Mouse (Mus musculus): ENCODE results near the gene Ski. TPM values are rescaled to one million over a fixed set of nuclear protein-coding genes. Genes with fewer than 3 reads are reported as not detected.

Ski gene
- polyA plus RNA-seq, 1 experiment = 0.57 TPM

- no peak overlapping the region for H3K4me3 ChIP-seq (replicated peaks)
- H3K27me3 ChIP-seq (ENCODE audit: control insufficient read depth) = no peaks in the 10 kb centered on the region
- no peaks in the 10 kb centered on the region for H3K9me3 ChIP-seq (ENCODE audit: control insufficient read depth, low read length)
- H3K36me3 ChIP-seq (ENCODE audit: control insufficient read depth) = no peaks in the 10 kb centered on the region; the same call in 1 of the 2 replicates
- peaks cover 11% of the 10 kb centered on the region for H3K4me1 ChIP-seq (ENCODE audit: control insufficient read depth)
- no peak for TF ChIP-seq GATA1 (IDR thresholded peaks at IDR 0.05; ENCODE audit: low read length)
- TF ChIP-seq TAL1 (IDR thresholded peaks at IDR 0.05; ENCODE audit: low read length) = no peak
Observed at GRCm38 (mm10) chr4:155178274-155178673, 44.1 kb downstream of the Ski start.

- Histone ChIP-seq H3K4me3 (replicated peaks) (no peak overlapping the region), H3K27me3 (ENCODE audit: control insufficient read depth) (no peaks in the 10 kb centered on the region), H3K4me1 (ENCODE audit: control insufficient read depth) (peaks cover 14% of the 10 kb centered on the region), H3K9me3 (ENCODE audit: control insufficient read depth, low read length) (no peaks in the 10 kb centered on the region), H3K36me3 (ENCODE audit: control insufficient read depth) (no peaks in the 10 kb centered on the region; the same call in 1 of the 2 replicates)
- TF ChIP-seq TAL1 (IDR thresholded peaks at IDR 0.05; ENCODE audit: low read length) (no peak), GATA1 (IDR thresholded peaks at IDR 0.05; ENCODE audit: low read length) (no peak)
Observed at GRCm38 (mm10) chr4:155176210-155176609, 46.2 kb downstream of the Ski start.

- Histone ChIP-seq H3K4me1 (ENCODE audit: control insufficient read depth) (peaks cover 14% of the 10 kb centered on the region), H3K27me3 (ENCODE audit: control insufficient read depth) (no peaks in the 10 kb centered on the region), H3K9me3 (ENCODE audit: control insufficient read depth, low read length) (no peaks in the 10 kb centered on the region), H3K4me3 (replicated peaks) (no peak overlapping the region), H3K36me3 (ENCODE audit: control insufficient read depth) (no peaks in the 10 kb centered on the region; the same call in 1 of the 2 replicates)
- TF ChIP-seq GATA1 (IDR thresholded peaks at IDR 0.05; ENCODE audit: low read length) (no peak), TAL1 (IDR thresholded peaks at IDR 0.05; ENCODE audit: low read length) (no peak)
Observed at GRCm38 (mm10) chr4:155173822-155174785, 48.3 kb downstream of the Ski start.

GRCm38 (mm10) chr4:155172909-155173821 lies 49.2 kb downstream of the Ski start:
- no peaks in the 10 kb centered on the region for H3K27me3 ChIP-seq (ENCODE audit: control insufficient read depth)
- H3K4me3 ChIP-seq (replicated peaks) = no peak overlapping the region
- H3K36me3 ChIP-seq (ENCODE audit: control insufficient read depth) = no peaks in the 10 kb centered on the region; the same call in 1 of the 2 replicates
- H3K4me1 ChIP-seq (ENCODE audit: control insufficient read depth) = peaks cover 13% of the 10 kb centered on the region
- H3K9me3 ChIP-seq (ENCODE audit: control insufficient read depth, low read length) = no peaks in the 10 kb centered on the region
- TF ChIP-seq GATA1 (IDR thresholded peaks at IDR 0.05; ENCODE audit: low read length) = no peak
- no peak for TF ChIP-seq TAL1 (IDR thresholded peaks at IDR 0.05; ENCODE audit: low read length)

GRCm38 (mm10) chr4:155171961-155172533 lies 50.3 kb downstream of the Ski start:
- TF ChIP-seq TAL1 (IDR thresholded peaks at IDR 0.05; ENCODE audit: low read length) (no peak), GATA1 (IDR thresholded peaks at IDR 0.05; ENCODE audit: low read length) (no peak)
- Histone ChIP-seq H3K4me3 (replicated peaks) (no peak overlapping the region), H3K36me3 (ENCODE audit: control insufficient read depth) (no peaks in the 10 kb centered on the region; the same call in 1 of the 2 replicates), H3K4me1 (ENCODE audit: control insufficient read depth) (peaks cover 11% of the 10 kb centered on the region), H3K9me3 (ENCODE audit: control insufficient read depth, low read length) (no peaks in the 10 kb centered on the region), H3K27me3 (ENCODE audit: control insufficient read depth) (no peaks in the 10 kb centered on the region)

DNA sequence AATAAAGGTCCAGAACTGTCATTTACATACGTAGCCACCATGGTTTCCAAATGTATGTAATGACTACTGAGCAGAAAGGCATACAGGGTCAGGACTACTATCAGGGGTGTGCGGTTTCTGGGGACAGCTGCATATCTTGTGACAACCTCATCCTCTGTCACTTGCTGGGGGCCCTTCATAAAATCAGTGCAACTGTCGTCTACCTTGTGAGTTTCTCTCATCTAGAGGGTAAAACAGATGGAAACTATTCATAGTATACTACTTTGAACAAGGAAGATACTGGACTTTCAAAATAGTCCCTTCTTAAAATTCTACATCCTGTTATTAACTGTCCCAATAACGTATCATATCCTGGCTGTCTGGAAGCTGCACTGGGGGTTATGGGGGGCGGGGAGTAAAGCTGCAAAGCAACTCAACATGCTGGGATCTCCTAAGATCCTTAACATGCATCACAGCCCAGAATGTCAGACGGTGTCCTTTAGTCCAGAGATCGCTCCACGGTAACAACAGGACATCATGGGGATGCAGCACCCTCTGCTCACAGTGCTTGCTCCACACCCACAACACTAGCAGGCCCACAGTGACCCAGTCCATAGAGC lies 51.7 kb downstream of the Ski start:
- no peak for TF ChIP-seq TAL1 (IDR thresholded peaks at IDR 0.05; ENCODE audit: low read length)
- no peak for TF ChIP-seq GATA1 (IDR thresholded peaks at IDR 0.05; ENCODE audit: low read length)
- Histone ChIP-seq H3K4me3 (replicated peaks) (no peak overlapping the region), H3K27me3 (ENCODE audit: control insufficient read depth) (no peaks in the 10 kb centered on the region), H3K4me1 (ENCODE audit: control insufficient read depth) (peaks cover 11% of the 10 kb centered on the region), H3K9me3 (ENCODE audit: control insufficient read depth, low read length) (no peaks in the 10 kb centered on the region), H3K36me3 (ENCODE audit: control insufficient read depth) (no peaks in the 10 kb centered on the region)

GRCm38 (mm10) chr4:155168835-155169252 lies 53.5 kb downstream of the Ski start:
- TF ChIP-seq TAL1 (IDR thresholded peaks at IDR 0.05; ENCODE audit: low read length) = no peak
- no peak for TF ChIP-seq GATA1 (IDR thresholded peaks at IDR 0.05; ENCODE audit: low read length)
- Histone ChIP-seq H3K4me1 (ENCODE audit: control insufficient read depth) (peaks cover 9% of the 10 kb centered on the region), H3K36me3 (ENCODE audit: control insufficient read depth) (no peaks in the 10 kb centered on the region; the same call in 1 of the 2 replicates), H3K4me3 (replicated peaks) (no peak overlapping the region), H3K9me3 (ENCODE audit: control insufficient read depth, low read length) (peaks cover 4% of the 10 kb centered on the region; the same call in 1 of the 2 replicates), H3K27me3 (ENCODE audit: control insufficient read depth) (no peaks in the 10 kb centered on the region)

- TF ChIP-seq GATA1 (IDR thresholded peaks at IDR 0.05; ENCODE audit: low read length) = no peak
- no peak for TF ChIP-seq TAL1 (IDR thresholded peaks at IDR 0.05; ENCODE audit: low read length)
- no peak overlapping the region for H3K4me3 ChIP-seq (replicated peaks)
- no peaks in the 10 kb centered on the region for H3K27me3 ChIP-seq (ENCODE audit: control insufficient read depth)
- H3K4me1 ChIP-seq (ENCODE audit: control insufficient read depth) = peaks cover 11% of the 10 kb centered on the region
- H3K9me3 ChIP-seq (ENCODE audit: control insufficient read depth, low read length) = peaks cover 4% of the 10 kb centered on the region; the same call in 1 of the 2 replicates
- H3K36me3 ChIP-seq (ENCODE audit: control insufficient read depth) = no peaks in the 10 kb centered on the region; the same call in 1 of the 2 replicates
Observed at GRCm38 (mm10) chr4:155165861-155166260, 56.5 kb downstream of the Ski start.

Data from erythroblast, embryonic 14.5 days (primary cell).